Mouse (Mus musculus) midbrain, postnatal 0 days (tissue): Measurements from ENCODE around the gene Cnot10. TPM values are rescaled to one million over a fixed set of nuclear protein-coding genes. Genes with fewer than 3 reads are reported as not detected.

Source experiments
- ATAC-seq: fragments of 200-750 bp; cut with Nextera tagmentation; 2 replicates; pipeline ENCODE4 v1.8.0; 2017; ENCODE audit warnings: moderate number of reproducible peaks, mild to moderate bottlenecking, moderate TSS enrichment, moderate library complexity; ENCODE audit not compliant: low FRiP score
- DNase-seq: peaks from one replicate; pipeline ENCODE4 v3.0.0-alpha.2; 2015; ENCODE audit warnings: low spot score
- H3K27ac ChIP-seq: fragments of 300-500 bp; sonication (generic); 2 replicates; pipeline ENCODE4 v1.5.1; 2014; ENCODE audit warnings: low read depth, mild to moderate bottlenecking, low read length, mixed read lengths
- H3K27me3 ChIP-seq: fragments of 300-500 bp; sonication (generic); 2 replicates; pipeline ENCODE4 v1.6.1; 2014; ENCODE audit warnings: low read length, control low read depth, mixed read lengths; ENCODE audit not compliant: insufficient read depth
- H3K36me3 ChIP-seq: fragments of 300-500 bp; sonication (generic); 2 replicates; pipeline ENCODE4 v1.6.1; 2014; ENCODE audit warnings: low read length, control low read depth, mixed read lengths; ENCODE audit not compliant: insufficient read depth
- H3K4me1 ChIP-seq: fragments of 300-500 bp; sonication (generic); 2 replicates; pipeline ENCODE4 v1.6.1; 2014; ENCODE audit warnings: mild to moderate bottlenecking, control low read depth, antibody characterized with exemption, low read length, mixed read lengths; ENCODE audit not compliant: insufficient read depth
- H3K4me2 ChIP-seq: fragments of 300-500 bp; sonication (generic); 2 replicates; pipeline ENCODE4 v1.6.1; 2014; ENCODE audit warnings: low read depth, mild to moderate bottlenecking, low read length, mixed read lengths; ENCODE audit not compliant: poor library complexity, severe bottlenecking
- H3K4me3 ChIP-seq: fragments of 300-500 bp; sonication (generic); 2 replicates; pipeline ENCODE4 v1.5.1; 2014; ENCODE audit warnings: low read depth, mild to moderate bottlenecking, low read length, moderate library complexity
- H3K9ac ChIP-seq: fragments of 300-500 bp; sonication (generic); replicated peaks from 2 replicates; pipeline ENCODE4 v1.6.1; 2014; ENCODE audit warnings: mild to moderate bottlenecking, low read length, moderate library complexity, mixed read lengths; ENCODE audit not compliant: poor library complexity, severe bottlenecking
- H3K9me3 ChIP-seq: fragments of 300-500 bp; sonication (generic); 2 replicates; pipeline ENCODE4 v1.6.1; 2016; ENCODE audit warnings: low read length, control low read depth
- CTCF ChIP-seq: IDR thresholded peaks from 2 replicates; pipeline ENCODE4 v1.5.1; 2016; ENCODE audit warnings: antibody characterized with exemption, mild to moderate bottlenecking
- WGBS: fragments of 180-500 bp; shearing (Covaris S2); extraction: QIAGEN DNeasy Blood & Tissue Kit; methylation state at CpG from one replicate; pipeline ENCODE4 v1.1.7; 2014; 5-methylcytosine and 5-hydroxymethylcytosine counted together
- polyA plus RNA-seq: library from polyadenylated mRNA; unstranded; fragments of >200 nt; fragmentation: Nextera tagmentation; extraction: Ambion mirVana; gene quantifications from 2 replicates; pipeline ENCODE4 v1.2.1, GENCODE M21; 2015
- total RNA-seq: library from RNA; depleted of rRNA; stranded (reverse); fragments of >200 nt; gene quantifications from 2 replicates; pipeline ENCODE4 v1.2.3, GENCODE M21; 2014

Cnot10 gene
- total and polyA plus RNA-seq, 2 experiments from 2014 or later = 34.7 to 50.1 TPM

DNA sequence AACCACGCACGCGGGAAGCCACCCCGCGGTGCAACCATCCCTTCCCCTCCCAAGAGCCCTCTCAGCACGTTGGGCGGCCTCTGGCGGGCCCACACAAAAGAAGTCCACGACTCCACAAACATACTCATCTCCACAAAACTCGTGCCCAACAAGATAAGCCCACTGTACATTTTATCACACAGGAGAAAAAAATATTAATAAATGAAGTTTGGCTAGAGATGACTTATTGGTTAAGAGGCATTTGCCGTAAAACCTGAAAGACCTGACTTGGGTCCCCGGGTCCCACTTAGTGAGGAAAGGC is 78.4 kb downstream of the Cnot10 start:
- no peak for DNase-seq

DNA sequence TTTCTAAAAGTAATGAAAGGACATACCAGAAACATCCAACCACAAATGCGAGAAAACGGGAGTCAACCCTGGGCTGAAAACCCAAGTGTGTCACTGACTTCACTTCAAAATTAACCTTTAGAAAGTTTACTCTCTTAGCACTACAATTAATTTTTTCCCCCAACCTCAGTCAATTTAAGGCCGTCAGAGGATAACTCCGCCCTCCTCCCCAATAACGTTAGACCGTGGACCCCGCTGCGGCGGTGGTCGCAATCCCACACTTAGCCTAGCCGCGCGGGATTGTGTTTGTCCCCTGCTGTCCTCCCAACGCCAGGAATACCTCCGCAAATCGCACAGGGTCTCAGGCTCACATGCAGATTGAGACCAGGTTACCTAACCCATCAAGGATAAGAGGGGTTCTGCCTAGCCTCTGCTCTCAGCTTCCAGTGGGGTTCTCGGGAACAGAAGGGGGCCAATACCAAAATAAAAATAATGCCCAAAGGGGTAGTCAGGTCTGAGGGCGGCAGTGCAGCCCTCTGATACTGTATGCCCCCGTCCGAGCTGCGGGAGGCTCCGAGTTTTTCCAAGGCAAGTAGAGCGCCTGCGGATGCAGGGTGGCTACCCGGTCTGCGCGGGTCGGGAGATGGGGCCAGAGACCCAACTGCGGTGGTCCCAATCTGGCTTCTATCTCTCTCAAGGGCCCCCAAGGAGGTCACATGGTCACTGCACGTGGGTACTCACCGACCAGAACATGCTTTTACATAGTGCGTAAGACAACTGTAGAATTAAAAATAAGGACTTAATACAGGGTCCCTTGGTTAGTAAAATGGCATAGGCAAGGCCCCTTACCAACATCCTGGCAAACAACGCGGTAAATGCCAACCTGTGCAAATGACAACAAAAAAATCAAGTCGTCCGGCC is 79.0 kb downstream of the Cnot10 start:
- Histone ChIP-seq H3K9me3 (no peaks in the 10 kb centered on the region), H3K27me3 (peaks cover 59% of the 10 kb centered on the region), H3K4me1 (0 out of 2 replicates have a peak, but pooled peaks cover 7% of the 10 kb centered on the region), H3K4me3 (peak overlapping the region; percentile 10; the same call in 1 of the 2 replicates), H3K4me2 (no peak overlapping the region), H3K27ac (no peak overlapping the region), H3K9ac (no peak overlapping the region), H3K36me3 (no peaks in the 10 kb centered on the region)
- ATAC-seq (no peak), DNase-seq (no peak)
- WGBS = 3% methylated on average over 36 of the region's 36 CpGs
- no peak for TF ChIP-seq CTCF

More for the DNA sequence above, 78.4 kb downstream of the Cnot10 start:
- Histone ChIP-seq H3K4me3 (peak overlapping the region; percentile 10; the same call in 1 of the 2 replicates), H3K4me1 (0 out of 2 replicates have a peak, but pooled peaks cover 7% of the 10 kb centered on the region), H3K4me2 (no peak overlapping the region), H3K36me3 (no peaks in the 10 kb centered on the region), H3K9me3 (no peaks in the 10 kb centered on the region), H3K27me3 (peaks cover 59% of the 10 kb centered on the region), H3K27ac (no peak overlapping the region), H3K9ac (no peak overlapping the region)
- no peak for ATAC-seq
- WGBS = 3% methylated on average over 12 of the region's 12 CpGs
- TF ChIP-seq CTCF = no peak

DNA sequence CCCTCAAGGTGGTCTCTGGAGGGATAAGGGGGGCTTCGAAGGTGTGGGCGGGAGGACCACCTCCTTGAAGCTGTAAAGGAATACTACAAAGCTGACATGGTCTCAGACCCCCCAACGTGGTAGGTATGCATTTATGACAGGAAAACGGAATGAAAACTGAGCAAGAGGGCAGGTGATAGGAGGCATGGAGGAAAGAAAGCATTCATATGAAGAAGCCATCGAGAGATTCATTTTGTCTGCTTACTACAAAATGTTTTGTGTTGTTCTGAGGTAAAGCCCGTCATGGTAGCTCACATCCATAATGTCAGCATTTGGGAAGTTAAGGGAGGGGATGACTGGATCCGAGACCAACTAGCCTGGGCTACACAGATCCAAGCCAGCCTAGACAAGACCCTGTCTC is 79.8 kb downstream of the Cnot10 start:
- DNase-seq (no peak), ATAC-seq (no peak)
- Histone ChIP-seq H3K4me2 (no peak overlapping the region), H3K4me3 (no peak overlapping the region), H3K27ac (no peak overlapping the region), H3K9ac (no peak overlapping the region), H3K27me3 (peaks cover 59% of the 10 kb centered on the region), H3K9me3 (no peaks in the 10 kb centered on the region), H3K4me1 (0 out of 2 replicates have a peak, but pooled peaks cover 7% of the 10 kb centered on the region), H3K36me3 (no peaks in the 10 kb centered on the region)
- TF ChIP-seq CTCF = no peak
- WGBS = 20% methylated on average over 7 of the region's 7 CpGs

- H3K4me1 ChIP-seq = no peaks in the 10 kb centered on the region
- no peak for DNase-seq
- H3K27me3 ChIP-seq = peaks cover 32% of the 10 kb centered on the region
- 16% methylated on average over 7 of the region's 7 CpGs for WGBS
- H3K27ac ChIP-seq = no peak overlapping the region
- H3K9me3 ChIP-seq = no peaks in the 10 kb centered on the region
- no peak overlapping the region for H3K4me2 ChIP-seq
- TF ChIP-seq CTCF = no peak
- no peak for ATAC-seq
- no peak overlapping the region for H3K4me3 ChIP-seq
- H3K9ac ChIP-seq = no peak overlapping the region
- H3K36me3 ChIP-seq = no peaks in the 10 kb centered on the region
These were observed 82.9 kb downstream of the Cnot10 start for GRCm38 (mm10) chr9:114557086-114557485.

- Histone ChIP-seq H3K4me3 (no peak overlapping the region), H3K4me2 (no peak overlapping the region), H3K9me3 (no peaks in the 10 kb centered on the region), H3K9ac (no peak overlapping the region), H3K27me3 (peaks cover 26% of the 10 kb centered on the region), H3K27ac (no peak overlapping the region), H3K36me3 (no peaks in the 10 kb centered on the region), H3K4me1 (no peaks in the 10 kb centered on the region)
- DNase-seq = no peak
- 46% methylated on average over 10 of the region's 10 CpGs for WGBS
- TF ChIP-seq CTCF = no peak
- ATAC-seq = no peak
These were observed 83.6 kb downstream of the Cnot10 start for GRCm38 (mm10) chr9:114556276-114556855.

DNA sequence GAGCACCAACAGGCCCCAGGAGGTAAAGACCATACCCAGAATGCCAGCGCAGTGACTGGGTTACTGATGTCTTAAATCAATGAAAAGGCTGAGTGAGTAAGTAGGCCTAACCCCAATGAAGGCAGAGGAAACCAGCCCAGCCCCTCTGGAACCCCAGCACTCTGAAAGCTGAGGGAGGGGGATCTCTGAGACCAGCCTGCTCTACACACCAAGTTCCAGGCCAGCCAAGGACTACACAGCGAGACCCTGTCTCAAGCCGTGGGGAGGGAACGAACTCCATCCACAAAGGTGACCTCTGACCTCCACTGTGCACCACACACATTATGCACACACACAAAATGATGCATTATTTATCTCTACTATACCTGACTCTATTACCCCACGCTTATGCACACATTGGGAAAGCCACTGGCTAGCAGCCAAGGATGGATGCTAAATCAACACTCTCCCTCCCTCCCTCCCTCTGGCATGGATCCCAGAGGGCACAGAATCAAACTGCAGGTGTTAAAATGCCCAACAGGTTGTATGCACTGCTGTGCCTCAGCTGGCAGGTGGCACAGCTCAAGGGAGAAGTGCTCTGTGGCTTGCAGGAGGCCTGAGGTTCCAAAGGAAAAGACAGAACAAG is 85.5 kb downstream of the Cnot10 start:
- no peak for ATAC-seq
- Histone ChIP-seq H3K9me3 (no peaks in the 10 kb centered on the region), H3K4me1 (no peaks in the 10 kb centered on the region), H3K4me3 (no peak overlapping the region), H3K4me2 (no peak overlapping the region), H3K27me3 (peaks cover 15% of the 10 kb centered on the region), H3K9ac (no peak overlapping the region), H3K27ac (no peak overlapping the region), H3K36me3 (no peaks in the 10 kb centered on the region)
- peak; percentile 28 for DNase-seq
- 62% methylated on average over 5 of the region's 5 CpGs for WGBS
- no peak for TF ChIP-seq CTCF
